Mouse (Mus musculus): ENCODE data around the gene Gm21915.
A peak's percentile ranks its signal among the peaks of the same experiment; 100 is the strongest.

Gene Gm21915

DNA sequence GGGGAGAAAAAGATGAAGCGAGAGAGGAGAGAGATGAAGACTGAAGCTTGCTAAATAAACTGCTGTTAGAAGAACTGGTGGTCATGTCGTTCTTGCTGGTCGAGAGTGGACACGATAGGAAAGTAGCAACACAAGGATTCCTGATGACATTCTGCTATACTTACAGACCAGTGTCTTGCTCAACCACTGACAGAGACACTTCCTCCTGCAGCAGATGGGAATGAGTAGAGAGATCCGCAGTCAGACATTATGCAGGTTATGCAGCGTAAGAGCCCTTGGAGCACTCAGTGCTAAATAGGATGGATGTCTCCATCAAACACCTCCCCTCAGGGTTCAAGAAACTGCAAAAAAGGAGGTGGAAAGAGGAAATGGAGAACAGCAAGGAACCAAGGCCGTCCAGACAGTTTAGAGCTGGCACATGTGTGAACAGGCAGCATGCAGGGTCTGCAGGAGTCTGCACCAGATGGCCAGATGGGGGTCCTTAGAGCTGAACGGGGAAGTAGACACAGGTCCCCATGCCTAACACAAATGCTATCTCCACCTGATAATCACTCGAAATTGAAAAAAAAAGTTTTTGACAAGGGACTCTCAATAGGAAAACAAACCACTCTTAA lies 4.1 kb upstream of the Gm21915 start:
- no peak for DNase-seq (ENCODE audit: low spot score)

DNA sequence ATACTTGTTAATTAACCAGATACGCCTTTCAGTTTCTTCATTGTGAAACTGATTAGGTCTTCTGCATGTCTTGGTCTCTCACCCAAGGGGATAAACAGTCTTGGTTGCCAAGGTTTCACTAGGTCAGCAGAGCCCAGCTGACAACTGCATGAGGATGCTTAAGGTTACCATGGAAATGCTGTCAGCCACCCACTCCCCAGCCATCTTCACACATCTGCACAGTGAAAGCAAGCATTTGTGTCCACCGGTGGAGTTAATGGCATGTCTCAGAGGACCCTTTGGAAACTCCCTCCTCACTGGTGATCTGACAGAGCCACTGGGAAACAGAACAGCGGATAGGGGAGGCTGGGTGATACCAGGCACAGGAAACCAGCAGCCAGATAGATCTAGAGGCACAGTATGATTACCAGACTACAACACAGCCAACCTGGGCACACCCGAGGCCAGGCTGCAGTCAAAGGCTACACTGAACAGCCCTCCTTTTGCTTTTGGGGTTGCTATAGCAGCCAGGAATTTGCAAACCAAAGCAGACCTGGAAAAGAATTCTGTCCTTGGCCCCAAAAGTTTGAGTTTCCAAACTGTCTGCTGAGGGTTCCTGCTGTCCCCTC lies 1.0 kb downstream of the Gm21915 start:
- no peak for DNase-seq (ENCODE audit: low spot score)

DNA sequence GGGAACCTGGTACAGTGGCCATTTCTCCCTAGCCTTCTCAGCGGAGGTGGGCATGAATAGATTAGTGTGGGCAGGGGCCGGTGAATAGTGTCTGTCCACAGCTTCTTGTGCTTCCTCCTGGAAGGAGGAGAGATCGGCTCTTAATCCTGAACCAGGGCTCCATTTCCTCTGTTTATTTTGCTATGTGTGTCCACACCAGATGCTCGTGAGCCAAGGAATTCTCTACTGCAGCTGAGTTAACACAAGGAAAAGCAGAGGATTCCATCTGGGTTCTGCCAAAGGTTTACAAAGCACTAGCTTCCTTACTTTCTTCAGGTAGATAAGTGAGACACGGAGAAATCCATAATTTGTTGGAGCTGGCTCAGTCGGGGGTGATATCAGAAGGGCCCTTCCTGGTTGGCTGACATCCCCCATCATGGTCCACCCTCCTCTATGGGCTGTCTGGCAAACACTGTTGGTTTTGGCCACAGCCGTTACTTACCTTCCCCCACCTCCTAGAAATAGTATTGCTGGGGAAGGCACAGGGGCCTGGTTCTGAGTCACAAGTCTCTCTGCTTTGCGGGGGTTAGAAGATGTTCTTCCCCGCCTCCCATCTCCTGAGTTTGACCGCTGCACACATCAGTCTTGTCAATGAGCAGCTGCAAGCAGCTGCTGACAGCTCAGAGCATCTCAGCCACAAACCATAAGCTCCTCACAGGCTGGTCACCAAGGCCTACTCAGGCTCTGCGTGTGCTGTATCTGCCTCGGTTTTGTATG lies 5.0 kb downstream of the Gm21915 start:
- no peak for DNase-seq (ENCODE audit: low spot score)

DNA sequence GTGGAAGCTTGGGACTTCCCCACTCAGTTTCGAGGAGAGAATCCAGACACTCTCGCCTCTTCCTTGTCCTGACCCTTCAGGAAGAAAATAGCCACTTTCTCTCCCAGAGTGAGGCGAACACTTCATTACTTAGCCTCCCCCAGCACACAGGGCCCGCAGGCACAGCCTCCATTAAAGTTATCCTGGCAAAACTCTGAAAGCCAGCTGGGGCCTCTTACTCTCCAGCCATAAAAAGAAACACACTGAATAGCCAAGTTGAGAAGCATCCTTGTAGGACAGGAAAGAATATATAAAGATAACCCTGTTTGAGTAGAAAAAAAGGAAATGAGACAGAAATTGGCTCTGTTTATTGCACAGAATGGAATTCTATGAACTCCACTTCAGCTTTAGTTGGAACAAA lies 8.2 kb downstream of the Gm21915 start:
- DNase-seq (ENCODE audit: low spot score), result no peak

DNA sequence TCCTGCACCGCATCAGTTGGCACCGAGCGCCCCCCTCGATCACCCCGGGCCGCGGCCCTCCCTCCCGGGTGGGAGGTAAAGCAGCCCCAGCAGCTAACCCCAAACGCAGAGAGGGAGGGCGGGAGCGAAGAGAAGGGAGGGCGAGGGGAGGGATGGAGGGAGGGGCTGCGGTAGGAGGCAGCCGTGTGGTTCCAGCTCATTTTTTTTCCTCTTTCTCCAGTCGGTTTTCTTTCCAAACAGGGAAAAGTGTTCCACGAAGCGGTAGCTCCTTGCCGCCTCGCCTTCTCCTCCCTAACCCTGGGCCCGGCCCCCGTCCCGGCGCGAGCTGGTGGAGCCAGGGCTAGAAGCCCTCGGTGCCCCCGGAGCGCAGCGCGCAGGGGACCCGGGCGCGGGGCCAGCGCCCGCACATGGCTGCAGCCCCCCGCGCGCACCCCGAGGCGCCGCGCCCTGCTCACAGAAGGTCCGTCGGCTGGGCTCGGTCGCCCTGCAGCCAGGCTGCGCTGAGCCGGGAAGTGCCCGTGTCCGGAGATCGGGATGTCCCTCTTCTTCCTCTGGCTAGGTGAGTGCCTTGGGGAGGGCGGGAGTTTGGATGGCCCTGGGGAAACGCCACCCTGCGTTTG lies 15.5 kb downstream of the Gm21915 start, which contains the start of gene Clmp:
Gene Clmp, plus strand, starts transcription at position 162 of the 620 bp plus-strand sequence.
- DNase-seq (ENCODE audit: low spot score), result peak; percentile 28

DNA sequence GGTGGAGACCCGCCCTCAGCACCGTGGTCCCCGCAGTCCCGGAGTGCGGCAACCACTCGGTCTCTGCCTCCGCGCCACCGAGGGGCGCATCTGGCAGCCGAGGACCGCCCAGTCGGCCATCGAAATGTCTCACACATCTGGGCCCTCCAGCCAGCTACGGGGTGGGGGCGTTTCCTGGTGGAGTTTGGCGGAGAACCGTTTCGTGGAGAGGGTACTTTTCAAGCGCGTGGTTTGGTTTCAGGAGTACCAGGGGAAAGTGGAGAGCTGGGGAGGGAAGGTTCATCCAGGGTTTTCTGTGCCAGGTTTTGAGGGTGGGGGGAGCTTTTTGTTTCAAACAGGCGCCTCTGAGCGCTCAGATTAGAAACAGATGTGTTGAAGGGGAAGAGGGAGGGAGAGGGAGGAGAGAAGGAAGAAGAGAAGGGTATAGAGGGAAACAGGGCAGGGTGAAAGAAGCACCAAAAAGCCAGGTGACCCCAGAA lies 16.0 kb downstream of the Gm21915 start:
- no peak for DNase-seq (ENCODE audit: low spot score)

DNA sequence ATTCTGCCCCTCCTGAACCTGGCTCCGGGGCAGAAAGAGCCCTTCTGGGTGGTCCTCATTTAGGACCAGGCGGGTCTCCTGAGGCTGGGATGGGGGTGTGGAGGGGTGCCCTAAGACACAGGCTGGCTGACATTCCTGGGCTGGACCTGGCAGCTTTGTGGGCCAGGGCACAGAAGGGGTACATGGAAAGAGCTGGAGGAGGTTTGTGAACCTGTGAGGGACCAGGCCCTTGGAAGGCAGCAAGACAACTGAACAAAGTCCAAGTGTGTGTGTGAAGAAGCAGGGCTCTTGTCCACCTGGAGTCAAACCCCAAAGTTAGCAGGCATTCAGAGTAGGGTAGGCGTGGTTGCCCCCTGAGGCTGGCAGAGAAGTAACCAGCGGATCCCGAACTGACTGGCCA lies 16.6 kb downstream of the Gm21915 start:
- no peak for DNase-seq (ENCODE audit: low spot score)

DNA sequence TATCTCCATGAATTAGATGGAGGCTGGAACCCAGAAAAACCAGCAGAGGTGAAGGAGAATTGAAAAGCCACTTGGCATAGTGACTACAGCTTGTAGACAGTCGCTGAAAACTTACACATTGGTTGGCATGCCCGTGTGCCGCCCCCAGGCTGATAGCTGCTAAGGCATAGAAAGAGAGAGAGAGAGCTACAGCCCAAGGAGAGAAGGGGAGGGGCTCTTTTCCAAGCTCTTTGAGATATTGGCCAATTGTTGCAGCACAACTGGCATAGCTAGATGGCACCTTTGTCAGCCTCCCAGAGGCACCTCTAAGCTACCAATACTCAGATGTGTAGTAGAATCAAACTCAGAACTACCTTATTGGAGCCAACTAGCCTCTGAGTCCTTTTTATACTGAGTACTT lies 17.1 kb downstream of the Gm21915 start:
- DNase-seq (ENCODE audit: low spot score), result no peak

DNA sequence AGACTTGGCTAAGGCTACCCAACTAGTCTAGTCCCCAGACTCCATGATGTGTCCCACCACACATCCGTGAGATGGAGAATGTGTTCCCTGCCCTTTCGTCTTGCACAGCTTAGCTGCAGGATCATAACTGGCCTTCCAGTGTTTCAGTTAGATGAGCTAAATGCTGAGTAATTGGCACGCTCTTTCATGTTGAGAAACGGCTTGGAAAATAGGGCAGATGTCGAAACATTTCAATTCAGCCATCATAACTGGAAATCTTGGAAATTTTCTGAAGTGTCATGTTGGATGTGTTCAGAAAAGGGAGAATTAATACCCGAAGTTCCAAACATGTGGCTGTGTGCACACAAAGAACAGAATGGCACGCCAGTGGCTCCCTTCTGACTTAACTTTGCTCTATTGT lies 20.1 kb downstream of the Gm21915 start:
- DNase-seq (ENCODE audit: low spot score), result no peak

DNA sequence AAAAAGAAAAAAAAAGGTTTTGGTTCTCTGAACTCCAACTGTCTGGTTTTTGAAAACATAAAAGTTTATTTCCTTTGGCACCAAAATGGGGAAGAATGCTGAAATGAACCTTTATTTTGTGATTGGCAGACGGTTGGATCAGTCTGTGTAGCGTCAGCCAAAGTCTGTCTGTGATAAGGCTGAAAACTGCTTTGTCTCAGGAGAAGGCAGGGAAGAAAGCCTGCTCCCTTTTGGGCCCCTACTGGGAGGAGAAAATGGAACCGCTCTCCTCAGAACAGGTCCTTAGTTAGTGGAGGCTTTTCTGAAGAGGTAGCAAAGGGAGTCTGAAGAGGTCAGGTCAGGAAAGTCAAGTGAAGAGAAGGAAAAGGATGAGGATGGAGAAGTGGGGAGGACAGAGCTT lies 22.6 kb downstream of the Gm21915 start:
- DNase-seq (ENCODE audit: low spot score), result no peak

DNA sequence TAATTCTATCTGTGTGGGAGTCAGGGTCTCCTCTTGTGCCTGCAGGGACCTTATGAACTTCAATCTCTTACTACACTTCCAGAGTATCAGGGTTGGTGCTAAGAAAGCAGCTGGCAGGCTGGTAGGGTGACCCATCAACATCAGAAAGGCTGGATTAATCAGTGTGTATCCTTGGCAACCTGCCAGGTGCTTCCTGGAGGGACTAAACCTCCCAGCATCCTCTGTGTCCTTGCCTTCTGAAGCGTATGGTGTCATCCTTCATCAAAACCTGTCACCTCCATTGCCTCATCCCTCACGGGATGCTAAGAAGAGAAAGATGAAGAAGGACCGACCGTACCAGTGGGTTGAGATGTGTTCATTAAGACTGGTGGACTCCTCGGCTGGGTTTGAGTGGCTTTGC lies 23.4 kb downstream of the Gm21915 start:
- DNase-seq (ENCODE audit: low spot score), result no peak

DNA sequence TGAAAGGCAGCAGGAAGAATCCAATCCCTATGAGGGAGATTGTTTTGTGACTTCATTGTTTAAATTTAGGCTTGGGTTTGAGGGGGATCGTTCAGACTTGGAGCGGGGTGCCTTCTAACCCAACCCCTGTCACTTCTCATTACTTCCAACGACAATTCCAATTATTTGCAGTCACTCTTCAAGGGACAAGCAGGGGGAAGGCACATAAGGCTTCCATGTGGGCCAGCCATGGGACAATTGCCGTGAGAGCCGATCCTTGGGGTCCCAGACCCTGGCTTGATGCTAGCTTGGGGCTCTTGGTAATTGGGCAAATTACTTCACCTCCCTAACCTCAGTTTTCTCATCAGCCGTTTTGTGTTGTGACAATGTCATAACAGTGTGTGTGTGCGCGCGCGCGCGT lies 23.9 kb downstream of the Gm21915 start:
- no peak for DNase-seq (ENCODE audit: low spot score)

DNA sequence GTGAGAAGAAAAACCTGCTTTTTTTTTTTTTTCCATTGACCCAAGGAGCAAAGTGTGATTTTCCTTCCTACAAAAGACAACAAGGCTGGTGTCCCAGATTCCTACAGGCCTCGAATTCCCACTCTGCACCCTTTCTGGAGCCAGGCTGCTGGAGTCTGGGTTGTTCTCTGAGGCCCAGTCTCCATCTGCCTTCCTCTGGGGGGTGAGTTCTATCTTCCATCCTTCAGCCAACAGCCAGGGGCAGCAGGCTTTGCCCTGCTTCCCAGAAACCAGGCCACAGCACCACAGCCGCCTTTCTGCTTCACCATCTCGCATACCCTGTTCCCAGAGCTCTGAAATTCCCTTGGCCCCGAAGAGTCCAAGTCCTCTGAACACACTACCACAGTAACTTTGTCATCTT lies 25.7 kb downstream of the Gm21915 start:
- no peak for DNase-seq (ENCODE audit: low spot score)

DNA sequence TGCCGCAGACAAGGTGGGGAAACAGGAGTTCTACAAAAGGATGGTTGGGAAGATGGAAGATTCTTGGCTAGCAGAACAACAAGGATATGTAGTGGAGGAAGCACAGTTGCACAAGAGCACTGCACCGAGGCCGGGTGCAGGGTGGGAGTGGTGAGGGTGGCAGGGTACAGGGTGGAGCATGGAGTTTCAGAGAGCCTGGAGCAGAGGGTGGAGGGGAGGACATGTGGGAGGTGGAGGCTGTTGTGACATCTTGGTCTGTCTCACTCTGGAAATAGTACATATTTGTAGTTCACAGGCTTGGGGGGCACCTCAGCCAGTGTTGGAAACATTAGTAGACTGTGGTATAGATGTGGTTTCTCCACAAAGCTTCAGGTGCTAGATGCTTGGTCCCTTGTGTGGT lies 28.8 kb downstream of the Gm21915 start:
- no peak for DNase-seq (ENCODE audit: low spot score)

DNA sequence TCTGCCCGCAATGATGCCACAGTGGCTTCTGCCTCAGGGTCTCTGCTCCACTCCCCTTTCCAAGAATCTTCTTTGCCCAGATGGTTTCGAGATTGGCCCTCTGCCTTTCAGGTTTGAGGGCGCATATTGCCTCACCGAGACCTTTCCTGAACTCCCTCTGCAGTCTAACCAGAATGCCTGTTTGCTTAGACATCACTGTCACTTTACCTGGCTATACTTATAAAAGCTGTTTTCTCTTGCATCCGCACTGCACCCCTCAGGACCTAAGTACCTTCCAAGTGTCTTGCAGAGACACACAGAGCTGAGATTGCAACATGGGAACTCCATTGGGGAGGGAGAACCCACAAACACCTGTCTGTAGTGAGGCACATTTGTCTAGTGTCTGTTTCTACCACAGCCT lies 29.8 kb downstream of the Gm21915 start:
- no peak for DNase-seq (ENCODE audit: low spot score)

DNA sequence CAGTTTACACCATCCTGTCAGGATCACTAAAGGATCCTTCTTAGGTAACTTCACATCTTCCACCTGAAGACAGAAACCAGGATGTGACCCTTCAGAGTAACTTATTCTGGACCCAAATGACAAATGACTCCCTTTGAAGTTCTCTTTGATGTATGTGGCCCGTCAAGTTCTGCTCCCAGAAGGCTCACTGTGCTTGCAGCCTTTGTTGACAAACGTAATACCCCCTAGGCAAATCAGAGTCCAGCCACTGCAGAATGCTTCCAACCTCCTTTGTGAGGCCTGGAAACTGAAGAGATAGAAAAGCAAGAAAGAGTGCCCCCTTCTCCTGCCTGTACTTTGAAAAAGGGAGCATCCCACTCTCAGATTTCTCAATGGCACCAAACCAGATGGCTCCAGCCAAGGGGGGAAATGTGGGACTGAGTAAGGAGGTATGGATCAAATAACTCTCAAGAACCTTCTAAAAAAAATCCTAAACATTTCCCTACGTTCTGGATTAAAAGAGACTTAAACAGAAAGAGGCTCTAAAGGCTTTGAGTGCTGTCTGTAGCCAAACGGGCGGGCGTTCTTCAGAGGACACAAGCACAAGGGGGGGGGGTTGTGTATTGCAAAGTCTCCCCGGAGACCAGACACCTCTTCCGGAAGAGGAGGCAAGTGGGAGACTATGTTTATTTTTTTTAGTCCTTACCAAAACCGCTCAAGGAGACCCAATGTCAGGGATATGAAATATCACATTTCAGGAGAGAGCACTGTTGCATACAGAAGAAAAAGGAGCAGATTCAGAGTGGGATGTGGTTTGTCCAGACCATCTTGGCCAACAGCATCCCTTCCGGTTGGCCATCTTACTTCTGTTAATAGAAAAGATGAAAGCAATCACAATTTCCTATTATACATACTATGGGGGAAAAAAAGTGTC lies 34.2 kb downstream of the Gm21915 start:
- DNase-seq (ENCODE audit: low spot score), result no peak

DNA sequence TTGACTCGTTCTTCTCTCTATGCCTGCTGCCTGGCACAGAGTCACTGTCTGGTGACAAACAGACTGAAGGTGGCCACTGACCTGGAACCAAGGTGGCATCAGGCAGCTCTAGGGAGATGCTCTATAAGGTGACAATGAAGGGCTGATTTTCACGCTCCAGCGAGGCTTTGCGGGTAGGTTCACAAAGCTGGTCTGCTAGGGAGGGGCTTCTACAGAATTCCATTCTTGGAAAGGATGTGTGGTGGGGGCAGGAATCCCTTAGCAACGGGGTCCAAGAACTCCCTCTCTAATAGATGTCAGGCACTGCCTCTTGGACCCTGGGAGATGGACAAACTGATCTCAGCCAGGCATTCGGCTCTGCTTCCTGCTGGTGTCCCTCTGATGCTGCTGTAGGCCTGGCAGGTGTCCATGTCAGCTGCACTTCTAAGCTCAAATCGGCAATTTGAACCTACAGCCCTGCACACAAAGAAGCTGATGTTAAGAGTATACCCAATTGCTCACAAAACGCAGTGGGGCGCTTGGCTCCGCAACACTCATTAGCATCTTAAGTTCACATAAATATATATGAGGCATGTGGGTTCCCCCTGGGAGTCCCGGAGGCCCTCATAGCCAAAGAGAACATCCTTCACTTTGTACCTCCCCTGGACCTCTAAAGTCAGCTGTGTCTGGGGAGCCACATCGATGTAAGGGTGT lies 38.2 kb downstream of the Gm21915 start:
- DNase-seq (ENCODE audit: low spot score), result no peak

DNA sequence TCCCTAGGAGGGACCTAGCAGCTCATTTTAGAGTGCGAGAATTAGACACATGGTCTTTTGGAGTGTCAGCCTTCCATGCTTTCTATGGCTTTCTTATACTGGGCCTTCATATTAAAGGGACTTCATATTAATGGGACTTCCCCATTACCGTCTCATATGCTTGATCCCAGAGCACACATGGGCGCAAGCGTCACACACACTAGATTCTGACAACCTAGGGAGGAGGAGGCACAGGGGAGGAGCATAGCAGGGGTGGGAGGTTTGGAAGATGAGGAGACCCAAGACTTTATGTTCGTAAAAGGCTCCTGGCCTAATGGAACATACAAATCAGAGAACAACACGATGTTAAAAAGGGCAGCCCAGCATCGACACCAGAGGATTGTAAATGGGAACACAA lies 38.7 kb downstream of the Gm21915 start:
- no peak for DNase-seq (ENCODE audit: low spot score)

DNA sequence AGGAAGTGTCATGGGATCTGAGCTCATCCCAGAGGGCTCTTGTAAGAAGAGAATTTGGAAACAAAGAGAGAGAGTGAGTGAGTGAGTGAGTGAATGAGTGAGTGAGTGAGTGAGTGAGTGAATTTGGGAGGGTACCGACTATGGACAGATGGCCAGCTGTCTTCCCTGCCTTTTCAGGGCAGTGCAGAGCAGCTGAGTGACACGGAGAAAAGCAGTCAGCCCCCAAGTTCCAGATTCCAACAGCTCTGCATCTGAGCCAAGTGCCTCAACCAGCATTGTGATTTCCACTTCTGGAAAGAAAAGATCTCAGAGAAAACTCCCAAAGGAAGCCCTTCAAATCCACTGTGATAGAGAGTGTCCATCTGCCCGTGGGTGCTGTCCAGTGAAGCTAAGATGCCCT lies 39.2 kb downstream of the Gm21915 start:
- no peak for DNase-seq (ENCODE audit: low spot score)

DNA sequence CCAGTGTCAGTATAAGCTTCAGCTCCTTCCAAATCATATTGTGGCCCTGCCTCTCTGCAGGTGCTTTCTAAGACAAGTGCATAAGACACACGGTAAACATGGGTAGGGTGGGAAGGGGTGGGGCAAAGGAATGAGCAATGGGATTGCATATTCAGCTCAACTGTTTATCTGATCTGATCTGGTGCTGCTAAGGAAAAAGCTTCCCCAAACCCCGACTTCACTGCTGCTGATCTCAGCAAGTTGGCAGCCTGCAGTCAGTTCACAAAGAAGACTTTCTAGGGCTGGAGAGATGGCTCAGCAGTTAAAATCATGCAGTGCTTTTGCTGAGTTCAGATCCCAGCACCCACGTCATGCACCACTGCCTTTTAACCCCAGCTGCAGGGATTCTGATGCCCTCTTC lies 39.6 kb downstream of the Gm21915 start:
- DNase-seq (ENCODE audit: low spot score), result no peak

DNA sequence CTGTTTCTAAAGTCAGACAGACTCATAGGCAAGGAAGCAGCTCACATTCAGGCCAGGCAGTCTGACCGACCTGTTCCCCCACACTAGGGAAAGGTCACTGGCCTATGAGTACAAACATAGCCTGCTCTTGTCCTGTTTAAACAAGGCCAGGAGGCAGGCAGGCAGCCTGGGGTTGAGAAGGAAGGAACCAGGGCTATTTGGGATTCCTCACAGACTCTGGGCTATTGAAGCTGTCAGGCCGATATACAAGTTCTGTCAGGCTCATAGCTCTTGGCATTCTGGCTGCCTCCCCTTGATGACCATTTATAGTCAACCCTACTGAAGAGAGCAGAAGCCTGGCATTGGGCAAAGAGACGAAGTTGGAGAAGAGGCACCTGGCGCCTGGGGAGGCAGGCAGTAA lies 41.2 kb downstream of the Gm21915 start:
- no peak for DNase-seq (ENCODE audit: low spot score)
